Mouse (Mus musculus) bone marrow macrophage, adult 2 months (primary cell): ENCODE measurements around the gene Pcdh7.

Source experiments
- CTCF ChIP-seq: IDR thresholded peaks from 2 replicates; pipeline ENCODE4 v1.5.1; 2012; ENCODE audit warnings: low read depth, mild to moderate bottlenecking, low read length, moderate library complexity
- POLR2A ChIP-seq: IDR thresholded peaks from 2 replicates; pipeline ENCODE4 v1.6.1; 2012; ENCODE audit warnings: mild to moderate bottlenecking, low read depth, low read length, borderline replicate concordance

DNA sequence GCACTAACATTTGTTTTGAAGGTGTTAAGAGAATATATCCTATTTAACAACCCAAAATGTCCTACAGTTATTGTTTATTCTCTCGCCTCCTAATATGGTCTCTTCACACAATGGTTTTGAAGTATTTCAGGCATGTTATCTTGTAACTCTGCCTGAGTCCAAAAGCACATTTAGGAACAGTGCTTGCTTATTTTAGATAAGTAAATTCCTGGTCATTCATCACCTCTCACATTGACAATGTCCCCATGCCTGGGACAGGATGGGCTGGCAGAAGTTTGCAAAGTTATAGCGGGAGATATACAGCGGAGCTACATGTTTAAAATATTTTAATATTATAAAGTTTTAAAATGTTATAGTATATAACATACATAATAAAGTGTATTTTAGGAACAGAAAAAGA is 365.3 kb downstream of the Pcdh7 start:
- no peak for TF ChIP-seq CTCF
- no peak for TF ChIP-seq POLR2A
